Mouse (Mus musculus) stomach, embryonic 15.5 days (tissue): ENCODE results near the gene D630003M21Rik. TPM values are rescaled to one million over a fixed set of nuclear protein-coding genes. Genes with fewer than 3 reads are reported as not detected.

Experiments used
- ATAC-seq: fragments of 200-750 bp; cut with Nextera tagmentation; 2 replicates; pipeline ENCODE4 v1.8.0; 2017; ENCODE audit warnings: low read depth, moderate number of reproducible peaks, moderate TSS enrichment; ENCODE audit not compliant: insufficient read depth, low FRiP score
- H3K27ac ChIP-seq: fragments of 300-500 bp; sonication (generic); 2 replicates; pipeline ENCODE4 v1.5.1; 2015; ENCODE audit warnings: mild to moderate bottlenecking, inconsistent platforms
- H3K27me3 ChIP-seq: fragments of 300-500 bp; sonication (generic); replicated peaks from 2 replicates; pipeline ENCODE4 v1.6.1; 2015; ENCODE audit warnings: inconsistent platforms
- H3K36me3 ChIP-seq: fragments of 300-500 bp; sonication (generic); 2 replicates; pipeline ENCODE4 v1.6.1; 2015; ENCODE audit warnings: inconsistent platforms
- H3K4me1 ChIP-seq: fragments of 300-500 bp; sonication (generic); 2 replicates; pipeline ENCODE4 v1.6.1; 2015; ENCODE audit warnings: inconsistent platforms
- H3K4me2 ChIP-seq: fragments of 300-500 bp; sonication (generic); 2 replicates; pipeline ENCODE4 v1.6.1; 2015; ENCODE audit warnings: mild to moderate bottlenecking, inconsistent platforms
- H3K4me3 ChIP-seq: fragments of 300-500 bp; sonication (generic); replicated peaks from 2 replicates; pipeline ENCODE4 v1.5.1; 2015; ENCODE audit warnings: inconsistent platforms
- H3K9ac ChIP-seq: fragments of 300-500 bp; sonication (generic); 2 replicates; pipeline ENCODE4 v1.6.1; 2015; ENCODE audit warnings: inconsistent platforms
- H3K9me3 ChIP-seq: fragments of 300-500 bp; sonication (generic); 2 replicates; pipeline ENCODE4 v1.6.1; 2016; ENCODE audit warnings: inconsistent platforms
- WGBS: fragments of 180-500 bp; shearing (Covaris S2); methylation state at CpG from one replicate; pipeline ENCODE4 v1.1.7; 2015; 5-methylcytosine and 5-hydroxymethylcytosine counted together
- polyA plus RNA-seq: library from polyadenylated mRNA; unstranded; fragments of >200 nt; fragmentation: Nextera tagmentation; extraction: Ambion mirVana; gene quantifications from 2 replicates; pipeline ENCODE4 v1.2.1, GENCODE M21; 2015

Gene D630003M21Rik
- polyA plus RNA-seq, 1 experiment from 2014 or later = 3.8 TPM

- H3K36me3 ChIP-seq = no peaks in the 10 kb centered on the region
- WGBS = 50% methylated on average over 4 of the region's 4 CpGs
- H3K4me2 ChIP-seq = no peak overlapping the region
- H3K9ac ChIP-seq = no peak overlapping the region
- peaks cover 10% of the 10 kb centered on the region for H3K4me1 ChIP-seq
- no peaks in the 10 kb centered on the region for H3K9me3 ChIP-seq
- H3K4me3 ChIP-seq = no peak overlapping the region
- no peak for ATAC-seq
- no peak overlapping the region for H3K27ac ChIP-seq
- H3K27me3 ChIP-seq = no peaks in the 10 kb centered on the region
Observed at GRCm38 (mm10) chr2:158210503-158210902, 18.5 kb downstream of the D630003M21Rik start.

GRCm38 (mm10) chr2:158209776-158210175 is 19.2 kb downstream of the D630003M21Rik start:
- WGBS = 65% methylated on average over 9 of the region's 9 CpGs
- H3K4me1 ChIP-seq = peaks cover 6% of the 10 kb centered on the region; the same call in 1 of the 2 replicates
- no peak for ATAC-seq

GRCm38 (mm10) chr2:158207848-158208247 is 21.2 kb downstream of the D630003M21Rik start:
- H3K27me3 ChIP-seq = no peaks in the 10 kb centered on the region
- 8% methylated on average over 12 of the region's 12 CpGs for WGBS
- H3K4me3 ChIP-seq = no peak overlapping the region
- H3K4me2 ChIP-seq = no peak overlapping the region
- H3K4me1 ChIP-seq = peaks cover 6% of the 10 kb centered on the region; the same call in 1 of the 2 replicates
- H3K36me3 ChIP-seq = no peaks in the 10 kb centered on the region
- ATAC-seq = no peak
- no peak overlapping the region for H3K9ac ChIP-seq
- H3K9me3 ChIP-seq = no peaks in the 10 kb centered on the region
- H3K27ac ChIP-seq = no peak overlapping the region

More at GRCm38 (mm10) chr2:158209776-158210175, 19.2 kb downstream of the D630003M21Rik start:
- Histone ChIP-seq H3K9me3 (no peaks in the 10 kb centered on the region), H3K4me3 (no peak overlapping the region), H3K4me2 (no peak overlapping the region), H3K27me3 (no peaks in the 10 kb centered on the region), H3K36me3 (no peaks in the 10 kb centered on the region), H3K27ac (no peak overlapping the region), H3K9ac (no peak overlapping the region)

- Histone ChIP-seq H3K4me2 (no peak overlapping the region), H3K4me1 (0 out of 2 replicates have a peak, but pooled peaks cover 6% of the 10 kb centered on the region), H3K36me3 (no peaks in the 10 kb centered on the region), H3K4me3 (no peak overlapping the region), H3K9me3 (no peaks in the 10 kb centered on the region), H3K27ac (no peak overlapping the region), H3K27me3 (no peaks in the 10 kb centered on the region), H3K9ac (no peak overlapping the region)
- whole genome bisulfite sequencing = 5% methylated on average over 7 of the region's 7 CpGs
- ATAC-seq = peak; percentile 49; the same call in 1 of the 2 replicates
Observed at GRCm38 (mm10) chr2:158204114-158204513, 24.9 kb downstream of the D630003M21Rik start.

- Histone ChIP-seq H3K36me3 (no peaks in the 10 kb centered on the region), H3K4me2 (no peak overlapping the region), H3K4me3 (no peak overlapping the region), H3K27me3 (no peaks in the 10 kb centered on the region), H3K9me3 (no peaks in the 10 kb centered on the region), H3K27ac (no peak overlapping the region), H3K9ac (no peak overlapping the region), H3K4me1 (0 out of 2 replicates have a peak, but pooled peaks cover 6% of the 10 kb centered on the region)
- WGBS = 84% methylated on average over 4 of the region's 4 CpGs
- no peak for ATAC-seq
Observed at GRCm38 (mm10) chr2:158203686-158204085, 25.3 kb downstream of the D630003M21Rik start.

GRCm38 (mm10) chr2:158199281-158199680 is 29.7 kb downstream of the D630003M21Rik start:
- 57% methylated on average over 3 of the region's 3 CpGs for WGBS
- no peaks in the 10 kb centered on the region for H3K9me3 ChIP-seq

GRCm38 (mm10) chr2:158198861-158199260 is 30.2 kb downstream of the D630003M21Rik start:
- no peaks in the 10 kb centered on the region for H3K36me3 ChIP-seq
- no peak overlapping the region for H3K27ac ChIP-seq
- no peak overlapping the region for H3K4me2 ChIP-seq
- no peak overlapping the region for H3K9ac ChIP-seq
- no peak overlapping the region for H3K4me3 ChIP-seq
- no peaks in the 10 kb centered on the region for H3K27me3 ChIP-seq
- peaks cover 11% of the 10 kb centered on the region; the same call in 1 of the 2 replicates for H3K4me1 ChIP-seq
- ATAC-seq = no peak
- WGBS = 86% methylated on average over 6 of the region's 6 CpGs
- H3K9me3 ChIP-seq = no peaks in the 10 kb centered on the region

More at GRCm38 (mm10) chr2:158199281-158199680, 29.7 kb downstream of the D630003M21Rik start:
- Histone ChIP-seq H3K4me1 (peaks cover 11% of the 10 kb centered on the region; the same call in 1 of the 2 replicates), H3K27ac (no peak overlapping the region), H3K4me2 (no peak overlapping the region), H3K27me3 (no peaks in the 10 kb centered on the region), H3K4me3 (no peak overlapping the region), H3K36me3 (no peaks in the 10 kb centered on the region), H3K9ac (no peak overlapping the region)
- no peak for ATAC-seq

- no peaks in the 10 kb centered on the region for H3K9me3 ChIP-seq
- WGBS = 68% methylated on average over 5 of the region's 5 CpGs
- no peak for ATAC-seq
Observed at GRCm38 (mm10) chr2:158197971-158198370, 31.1 kb downstream of the D630003M21Rik start.

GRCm38 (mm10) chr2:158194945-158195640 is 33.9 kb downstream of the D630003M21Rik start:
- no peaks in the 10 kb centered on the region for H3K36me3 ChIP-seq
- no peak overlapping the region for H3K4me2 ChIP-seq
- no peak overlapping the region for H3K9ac ChIP-seq
- no peak overlapping the region for H3K4me3 ChIP-seq
- no peaks in the 10 kb centered on the region for H3K27me3 ChIP-seq
- no peaks in the 10 kb centered on the region for H3K9me3 ChIP-seq
- H3K27ac ChIP-seq = no peak overlapping the region
- WGBS = 31% methylated on average over 10 of the region's 10 CpGs
- no peak for ATAC-seq
- H3K4me1 ChIP-seq = peaks cover 11% of the 10 kb centered on the region; the same call in 1 of the 2 replicates

More at GRCm38 (mm10) chr2:158197971-158198370, 31.1 kb downstream of the D630003M21Rik start:
- Histone ChIP-seq H3K4me1 (peaks cover 11% of the 10 kb centered on the region; the same call in 1 of the 2 replicates), H3K4me2 (no peak overlapping the region), H3K36me3 (no peaks in the 10 kb centered on the region), H3K27me3 (no peaks in the 10 kb centered on the region), H3K9ac (no peak overlapping the region), H3K27ac (no peak overlapping the region), H3K4me3 (no peak overlapping the region)

- WGBS = 53% methylated on average over 10 of the region's 10 CpGs
- Histone ChIP-seq H3K36me3 (no peaks in the 10 kb centered on the region), H3K4me1 (peaks cover 11% of the 10 kb centered on the region; the same call in 1 of the 2 replicates), H3K4me2 (no peak overlapping the region), H3K27ac (no peak overlapping the region), H3K9me3 (no peaks in the 10 kb centered on the region), H3K9ac (no peak overlapping the region), H3K27me3 (no peaks in the 10 kb centered on the region), H3K4me3 (no peak overlapping the region)
- no peak for ATAC-seq
Observed at GRCm38 (mm10) chr2:158193611-158194336, 35.2 kb downstream of the D630003M21Rik start.

GRCm38 (mm10) chr2:158191098-158191497 is 37.9 kb downstream of the D630003M21Rik start:
- H3K9ac ChIP-seq = no peak overlapping the region
- no peaks in the 10 kb centered on the region for H3K9me3 ChIP-seq
- no peak overlapping the region for H3K27ac ChIP-seq
- no peak overlapping the region for H3K4me2 ChIP-seq
- peak; percentile 33; the same call in 1 of the 2 replicates for ATAC-seq
- peaks cover 11% of the 10 kb centered on the region; the same call in 1 of the 2 replicates for H3K4me1 ChIP-seq
- WGBS = 44% methylated on average over 7 of the region's 7 CpGs
- H3K36me3 ChIP-seq = no peaks in the 10 kb centered on the region
- no peaks in the 10 kb centered on the region for H3K27me3 ChIP-seq
- H3K4me3 ChIP-seq = no peak overlapping the region

- Histone ChIP-seq H3K27me3 (no peaks in the 10 kb centered on the region), H3K4me1 (peaks cover 2% of the 10 kb centered on the region; the same call in 1 of the 2 replicates), H3K4me2 (no peak overlapping the region), H3K9ac (no peak overlapping the region), H3K4me3 (no peak overlapping the region), H3K36me3 (no peaks in the 10 kb centered on the region), H3K27ac (no peak overlapping the region), H3K9me3 (no peaks in the 10 kb centered on the region)
- no peak for ATAC-seq
- 69% methylated on average over 11 of the region's 11 CpGs for WGBS
Observed at GRCm38 (mm10) chr2:158189451-158189850, 39.6 kb downstream of the D630003M21Rik start.
